Mouse (Mus musculus) left cerebral cortex, adult 2 months (tissue): ENCODE results near the gene Olfr683. TPM values are rescaled to one million over a fixed set of nuclear protein-coding genes. Genes with fewer than 3 reads are reported as not detected.
"Not testable (repeated sequence)": the region's sequence is repeated elsewhere in the genome, so short reads cannot be mapped to it uniquely, and the experiment has no call there.

Experiments used
- DNase-seq, 2 experiments: peaks; one replicate each; pipeline ENCODE4 v3.0.0; 2021 to 2022; ENCODE audit warnings: low spot score in 2 of 2, mixed read lengths in 1 of 2; ENCODE audit errors: extremely low spot score in 1 of 2
- H3K27ac ChIP-seq: fragments of 200-600 bp; 2 replicates; pipeline ENCODE4 v1.8.1; 2022
- H3K4me3 ChIP-seq: fragments of 200-600 bp; 2 replicates; pipeline ENCODE4 v1.8.1; 2022
- CTCF ChIP-seq: fragments of 200-600 bp; IDR thresholded peaks from 2 replicates; pipeline ENCODE4 v1.8.1; 2022; ENCODE audit warnings: antibody characterized with exemption, mild to moderate bottlenecking, moderate library complexity
- intact Hi-C: fragments of 180-260 bp; cut with DNase I; formaldehyde crosslinking; loops from one replicate; pipeline ENCODE4 v1.15.1; 2025
- long read RNA-seq, 2 experiments: library from polyadenylated mRNA; stranded (forward); transcript quantifications; one replicate each; pipeline ENCODE4 v2.0.0; 2021; ENCODE audit warnings: borderline mapping rate in 2 of 2
- total RNA-seq, 2 experiments: library from RNA; stranded (reverse); gene quantifications; 2 replicates each; pipeline ENCODE4 v1.2.3; 2021

The Olfr683 gene
- total RNA-seq: not detected
- long read RNA-seq, experiment 1: 0 reads
- long read RNA-seq, experiment 2: 0 reads

DNA sequence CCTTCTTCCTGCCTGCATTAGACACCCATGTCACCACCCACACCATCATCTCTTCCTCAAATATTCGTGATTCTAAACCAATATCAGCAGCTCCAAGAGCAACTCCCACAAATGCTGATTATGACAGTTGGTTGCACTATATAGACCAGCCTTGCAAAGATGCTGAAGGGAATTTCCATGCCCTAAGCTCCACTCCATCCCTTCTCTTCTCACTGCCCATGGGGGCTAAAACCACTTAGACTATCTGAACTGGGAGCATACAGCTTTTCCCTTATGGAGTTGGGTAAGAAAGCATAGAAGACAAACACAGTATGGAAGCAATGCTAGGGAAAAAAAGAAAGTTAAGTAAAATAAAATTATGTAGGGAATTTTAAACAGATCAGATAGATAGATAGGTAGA, at the start of gene Olfr683:
TSS of gene Olfr683 (minus strand) at position 101 of the 400 bp plus-strand sequence.
- no peak for TF ChIP-seq CTCF
- Histone ChIP-seq H3K4me3 (no peak within 1 kb of the TSS), H3K27ac (no peak within 1 kb of the TSS)
- intact Hi-C loops: no loop called here
- DNase-seq: no peak

DNA sequence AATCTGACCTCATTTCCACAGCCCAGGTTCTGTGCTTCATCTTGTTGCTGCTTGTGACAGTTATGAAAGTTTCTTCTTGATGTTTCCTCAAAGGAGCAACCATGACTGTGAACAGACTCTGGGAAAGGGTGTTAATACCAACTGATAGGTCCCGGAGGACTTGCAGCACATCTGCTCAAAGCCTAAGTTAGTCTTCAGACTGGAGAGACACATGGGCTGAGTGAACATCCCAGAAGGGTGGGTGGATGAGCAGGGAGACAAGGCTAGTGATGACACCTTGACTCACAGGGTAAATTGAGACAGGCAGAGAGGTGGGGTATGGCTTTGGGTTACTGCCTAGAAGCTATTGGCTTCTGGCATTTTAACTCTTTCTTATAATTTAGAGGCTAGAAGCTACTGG, 39.1 kb upstream of the Olfr683 start, which contains the start of gene Olfr685:
TSS of gene Olfr685 (minus strand) at position 101 of the 400 bp plus-strand sequence.
- TF ChIP-seq CTCF: no peak
- DNase-seq: no peak
- Histone ChIP-seq H3K27ac (no peak within 1 kb of the TSS), H3K4me3 (no peak within 1 kb of the TSS)
- intact Hi-C loops: no loop called here

DNA sequence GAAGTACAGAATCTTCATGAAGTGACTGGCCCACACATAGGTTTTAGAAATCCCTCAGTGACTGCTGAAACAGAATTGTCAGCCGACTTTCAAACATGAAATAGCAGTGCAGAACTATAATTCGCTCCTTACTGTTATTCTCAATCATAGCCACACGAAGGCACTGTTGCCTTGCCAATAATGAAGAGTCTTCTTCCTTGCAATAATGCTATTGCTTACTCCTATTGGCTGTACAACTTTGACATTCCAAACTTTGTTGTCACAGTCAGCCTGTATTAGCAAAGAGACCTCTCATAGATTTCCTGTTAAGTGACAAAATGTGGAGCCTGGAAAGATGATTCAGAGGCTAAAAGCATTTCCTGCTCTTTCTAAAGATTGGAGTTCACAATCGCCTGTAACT, 24.0 kb upstream of the Olfr683 start:
- Histone ChIP-seq H3K27ac (no peak overlapping the region), H3K4me3 (no peak overlapping the region)
- intact Hi-C loops: loop anchor here (2.0 to 10.0 kb wide), 3 partner anchors 224 to 354 kb away; no protein-coding TSS in a partner anchor
- peak; percentile 75 for TF ChIP-seq CTCF
- DNase-seq: peak; percentile 16 to 28

- no peak for TF ChIP-seq CTCF
- intact Hi-C loops: no loop called here
- Histone ChIP-seq H3K4me3 (no peak within 1 kb of the TSS), H3K27ac (no peak within 1 kb of the TSS)
- no peak for DNase-seq
These were observed 16.7 kb upstream of the Olfr683 start, which contains the start of gene Olfr684 for GRCm38 (mm10) chr7:105163553-105163952. Olfr684 (minus strand) TSS chr7:105163653.

DNA sequence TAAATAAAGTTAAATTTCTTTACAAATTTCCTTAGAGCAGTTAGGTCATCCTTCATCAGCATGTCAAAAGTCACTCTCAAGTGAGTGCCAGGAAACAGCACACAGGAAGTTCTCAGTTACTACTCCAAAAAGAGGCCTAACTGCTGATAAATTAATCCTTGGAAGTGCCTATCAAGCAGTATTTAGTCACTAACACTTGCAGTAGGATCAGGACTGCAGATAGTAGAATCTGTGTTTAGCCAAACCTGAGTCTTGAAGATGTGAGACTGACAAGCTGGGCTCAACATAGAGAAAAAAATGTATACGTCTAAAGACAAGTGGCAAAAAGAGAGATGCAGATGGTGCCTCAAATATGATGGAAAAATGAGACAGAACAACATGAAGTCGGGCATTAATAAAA, 5.5 kb downstream of the Olfr683 start:
- H3K27ac ChIP-seq: no peak overlapping the region
- intact Hi-C loops: no loop called here
- no peak for TF ChIP-seq CTCF
- H3K4me3 ChIP-seq: no peak overlapping the region
- no peak for DNase-seq

- no peak for DNase-seq
- Histone ChIP-seq H3K4me3 (no peak within 1 kb of the TSS), H3K27ac (no peak within 1 kb of the TSS)
- no peak for TF ChIP-seq CTCF
- intact Hi-C loops: no loop called here
These were observed 30.3 kb downstream of the Olfr683 start, which contains the start of gene Olfr681 for GRCm38 (mm10) chr7:105116536-105116935. Olfr681 (plus strand) TSS chr7:105116836.

DNA sequence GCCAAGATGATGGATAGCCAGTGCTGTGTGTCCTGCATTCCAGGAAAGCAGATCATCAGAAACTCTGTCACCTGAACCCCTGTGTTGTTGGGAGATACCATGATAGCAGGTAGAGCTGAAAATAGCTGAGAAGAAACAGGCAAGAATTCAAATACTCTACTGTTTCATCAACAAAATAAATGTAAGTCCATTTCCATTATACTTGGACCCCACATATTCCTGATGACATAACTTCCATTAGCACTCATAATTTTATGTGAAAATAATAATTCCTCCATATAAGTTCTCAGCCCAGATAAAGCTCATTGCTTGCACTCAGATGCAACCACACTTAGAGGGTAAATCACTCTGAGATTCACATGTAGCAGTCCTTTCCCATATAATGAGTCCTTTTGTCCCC, 54.1 kb downstream of the Olfr683 start, which contains the start of gene Olfr680-ps1:
TSS of gene Olfr680-ps1 (minus strand) at position 101 of the 400 bp plus-strand sequence.
- DNase-seq, intact Hi-C loops, H3K27ac ChIP-seq, H3K4me3 ChIP-seq: not testable (repeated sequence)

Other genes with a start within 250 kb of the Olfr683 start
- gene Olfr667, start 225.5 kb downstream of the Olfr683 start, total RNA-seq: not detected
- gene Olfr668, start 219.0 kb downstream of the Olfr683 start, total RNA-seq: not detected
- not detected for gene Olfr669, start 212.8 kb downstream of the Olfr683 start, total RNA-seq
- not detected for gene Olfr670, start 184.4 kb downstream of the Olfr683 start, total RNA-seq
- not detected for gene Olfr671, start 167.9 kb downstream of the Olfr683 start, total RNA-seq
- gene Olfr672, start 145.0 kb downstream of the Olfr683 start, total RNA-seq: not detected
- not detected for gene Olfr675, start 118.6 kb downstream of the Olfr683 start, total RNA-seq
- gene Olfr676, start 114.3 kb downstream of the Olfr683 start, total RNA-seq: not detected
- gene Olfr677, start 95.6 kb downstream of the Olfr683 start, total RNA-seq: not detected
- gene Olfr678, start 82.5 kb downstream of the Olfr683 start, total RNA-seq: not detected
- not detected for gene Olfr679, start 65.8 kb downstream of the Olfr683 start, total RNA-seq
- not detected for gene Olfr680-ps1, start 54.2 kb downstream of the Olfr683 start, total RNA-seq
- gene Olfr681, start 30.2 kb downstream of the Olfr683 start, total RNA-seq: not detected
- not detected for gene Olfr684, start 16.6 kb upstream of the Olfr683 start, total RNA-seq
- gene Olfr685, start 39.0 kb upstream of the Olfr683 start, total RNA-seq: not detected
- gene Olfr686, start 60.5 kb upstream of the Olfr683 start, total RNA-seq: not detected
- gene Olfr688, start 141.1 kb upstream of the Olfr683 start, total RNA-seq: not detected
- not detected for gene Olfr689, start 164.2 kb upstream of the Olfr683 start, total RNA-seq
- 1 to 10 TPM in 1 of 2 experiments, under 1 TPM in 1; 0.93 to 1.2 TPM for gene Olfr690, start 187.1 kb upstream of the Olfr683 start, total RNA-seq
- gene Olfr691, start 195.3 kb upstream of the Olfr683 start, total RNA-seq: 1 to 10 TPM in 1 of 2 experiments, under 1 TPM in 1; 0.96 to 1.3 TPM
- not detected for gene Olfr692, start 221.2 kb upstream of the Olfr683 start, total RNA-seq
- not detected for gene Gm5901, start 228.0 kb upstream of the Olfr683 start, total RNA-seq